Mouse (Mus musculus) left cerebral cortex, adult 18-20 months (tissue): ENCODE measurements around the gene Ifi205. TPM values are rescaled to one million over a fixed set of nuclear protein-coding genes. Genes with fewer than 3 reads are reported as not detected.
"Not testable (repeated sequence)": the region's sequence is repeated elsewhere in the genome, so short reads cannot be mapped to it uniquely, and the experiment has no call there.

ENCODE experiments used
- DNase-seq, 2 experiments: peaks; one replicate each; pipeline ENCODE4 v3.0.0; 2021 to 2022; ENCODE audit warnings: low spot score in 2 of 2, mixed read lengths in 1 of 2
- long read RNA-seq, 2 experiments: library from polyadenylated mRNA; stranded (forward); transcript quantifications; one replicate each; pipeline ENCODE4 v2.0.0; 2021
- total RNA-seq, 2 experiments: library from RNA; stranded (reverse); gene quantifications; 2 replicates each; pipeline ENCODE4 v1.2.3; 2021

Ifi205 gene
- total RNA-seq, result not detected
- long read RNA-seq, experiment 1, result 0 reads
- long read RNA-seq, experiment 2, result 0 reads

GRCm38 (mm10) chr1:174031698-174032097 lies at the start of gene Ifi205:
TSS of gene Ifi205 (minus strand) at chr1:174031810.
- no peak for DNase-seq

GRCm38 (mm10) chr1:174066305-174066704 lies 34.7 kb upstream of the Ifi205 start, which contains the start of gene Olfr430:
TSS of gene Olfr430 (plus strand) at chr1:174066605.
- no peak for DNase-seq

- DNase-seq, result no peak
These were observed 23.6 kb upstream of the Ifi205 start for GRCm38 (mm10) chr1:174055248-174055647.

GRCm38 (mm10) chr1:174052981-174053380 lies 21.4 kb upstream of the Ifi205 start:
- no peak for DNase-seq

- DNase-seq, result no peak
These were observed 20.4 kb upstream of the Ifi205 start for GRCm38 (mm10) chr1:174051931-174052536.

GRCm38 (mm10) chr1:174051515-174051914 lies 19.9 kb upstream of the Ifi205 start:
- DNase-seq, result no peak

- DNase-seq, result no peak
These were observed 18.9 kb upstream of the Ifi205 start for GRCm38 (mm10) chr1:174050532-174050931.

- not testable (repeated sequence) for DNase-seq
These were observed 17.7 kb upstream of the Ifi205 start for GRCm38 (mm10) chr1:174049357-174049756.

- DNase-seq, result no peak
These were observed 17.3 kb upstream of the Ifi205 start, which contains the start of gene Olfr432 for GRCm38 (mm10) chr1:174048893-174049292. TSS of gene Olfr432 (plus strand) at chr1:174049205.

GRCm38 (mm10) chr1:174048227-174048626 lies 16.6 kb upstream of the Ifi205 start:
- DNase-seq, result not testable (repeated sequence)

- DNase-seq, result no peak
These were observed 12.8 kb upstream of the Ifi205 start for GRCm38 (mm10) chr1:174044431-174044830.

GRCm38 (mm10) chr1:174042091-174042884 lies 10.7 kb upstream of the Ifi205 start:
- DNase-seq, result not testable (repeated sequence)

- DNase-seq, result peak in 1 of 2 experiments; percentile 5
These were observed 9.0 kb upstream of the Ifi205 start, which contains the start of gene Olfr433 for GRCm38 (mm10) chr1:174040523-174041177. TSS of gene Olfr433 (plus strand) at chr1:174040705.

GRCm38 (mm10) chr1:174038480-174038879 lies 6.9 kb upstream of the Ifi205 start:
- no peak for DNase-seq

GRCm38 (mm10) chr1:174035841-174036240 lies 4.2 kb upstream of the Ifi205 start:
- no peak for DNase-seq

- not testable (repeated sequence) for DNase-seq
These were observed 24.6 kb downstream of the Ifi205 start for GRCm38 (mm10) chr1:174007050-174007449.

GRCm38 (mm10) chr1:174004352-174005109 lies 27.1 kb downstream of the Ifi205 start:
- DNase-seq, result not testable (repeated sequence)

- no peak for DNase-seq
These were observed 36.6 kb downstream of the Ifi205 start for GRCm38 (mm10) chr1:173995003-173995402.

- not testable (repeated sequence) for DNase-seq
These were observed 48.8 kb downstream of the Ifi205 start, which contains the start of gene Ifi202b for GRCm38 (mm10) chr1:173982694-173983305. TSS of gene Ifi202b (minus strand) at chr1:173982744.

- not testable (repeated sequence) for DNase-seq
These were observed 50.6 kb downstream of the Ifi205 start for GRCm38 (mm10) chr1:173981038-173981437.
